Mouse (Mus musculus) kidney, adult 2 months (tissue): ENCODE measurements around the gene Dll3. TPM values are rescaled to one million over a fixed set of nuclear protein-coding genes. Genes with fewer than 3 reads are reported as not detected.
"Not testable (repeated sequence)": the region's sequence is repeated elsewhere in the genome, so short reads cannot be mapped to it uniquely, and the experiment has no call there.

Source experiments
- DNase-seq: peaks from one replicate; pipeline ENCODE4 v3.0.0; 2021
- H3K27ac ChIP-seq: fragments of 200-500 bp; 2 replicates; pipeline ENCODE4 v1.5.1; 2012; ENCODE audit warnings: low read depth, low read length, control low read depth, inconsistent platforms; ENCODE audit not compliant: insufficient read depth
- H3K27me3 ChIP-seq: fragments of 200-500 bp; replicated peaks from 2 replicates; pipeline ENCODE4 v1.6.1; 2012; ENCODE audit warnings: mild to moderate bottlenecking, moderate library complexity, low read length, inconsistent platforms; ENCODE audit not compliant: control insufficient read depth, insufficient read depth
- H3K36me3 ChIP-seq: fragments of 200-500 bp; 2 replicates; pipeline ENCODE4 v1.6.1; 2012; ENCODE audit warnings: mild to moderate bottlenecking, moderate library complexity, low read length, inconsistent platforms; ENCODE audit not compliant: control insufficient read depth, insufficient read depth
- H3K4me1 ChIP-seq: fragments of 200-500 bp; 2 replicates; pipeline ENCODE4 v1.6.1; 2011; ENCODE audit warnings: low read length; ENCODE audit not compliant: control insufficient read depth, insufficient read depth
- H3K4me3 ChIP-seq: fragments of 200-500 bp; 2 replicates; pipeline ENCODE4 v1.5.1; 2011; ENCODE audit warnings: mild to moderate bottlenecking, low read depth, low read length, control low read depth; ENCODE audit not compliant: insufficient read depth
- CTCF ChIP-seq: fragments of 200-500 bp; conservative IDR thresholded peaks from 2 replicates; pipeline ENCODE4 v1.5.1; 2011; ENCODE audit warnings: low read depth, mild to moderate bottlenecking, control low read depth, low read length, moderate library complexity, mixed read lengths; ENCODE audit not compliant: insufficient read depth, insufficient read length
- POLR2A ChIP-seq: fragments of 200-500 bp; IDR thresholded peaks from one replicate; pipeline ENCODE4 v1.6.1; 2011; ENCODE audit warnings: low read depth, low read length, control low read depth
- WGBS: fragments of 180-500 bp; shearing (Covaris S2); methylation state at CpG from one replicate; pipeline ENCODE4 v1.1.7; 2018; 5-methylcytosine and 5-hydroxymethylcytosine counted together
- polyA plus RNA-seq: library from polyadenylated mRNA; depleted of rRNA; stranded (reverse); fragments of >200 nt; gene quantifications from 2 replicates; pipeline ENCODE4 v1.2.3, GENCODE M21; 2012; rRNA removed

Dll3 gene
- polyA plus RNA-seq, 1 experiment, result not detected

GRCm38 (mm10) chr7:28251976-28252375, 50.1 kb downstream of the Dll3 start:
- no peaks in the 10 kb centered on the region for H3K36me3 ChIP-seq
- H3K4me3 ChIP-seq, result no peak overlapping the region
- 87% methylated on average over 17 of the region's 17 CpGs for WGBS
- H3K4me1 ChIP-seq, result no peaks in the 10 kb centered on the region
- H3K27me3 ChIP-seq, result no peaks in the 10 kb centered on the region
- TF ChIP-seq CTCF (no peak), POLR2A (no peak)
- no peak for DNase-seq
- H3K27ac ChIP-seq, result no peak overlapping the region

GRCm38 (mm10) chr7:28248957-28249356, 53.1 kb downstream of the Dll3 start:
- H3K4me3 ChIP-seq, result no peak overlapping the region
- no peak overlapping the region for H3K27ac ChIP-seq
- no peaks in the 10 kb centered on the region for H3K36me3 ChIP-seq
- DNase-seq, result no peak
- H3K4me1 ChIP-seq, result no peaks in the 10 kb centered on the region
- no peaks in the 10 kb centered on the region for H3K27me3 ChIP-seq
- WGBS, result 89% methylated on average over 3 of the region's 3 CpGs
- TF ChIP-seq POLR2A (no peak), CTCF (no peak)

- not testable (repeated sequence) for DNase-seq, H3K4me3 ChIP-seq, H3K27ac ChIP-seq, H3K4me1 ChIP-seq, H3K27me3 ChIP-seq, H3K36me3 ChIP-seq
- WGBS, result 73% methylated on average over 2 of the region's 2 CpGs
These were observed 58.1 kb downstream of the Dll3 start for GRCm38 (mm10) chr7:28243943-28244342.

Other genes starting within 250 kb of the Dll3 start
- gene Fcgbp, start 231.0 kb downstream of the Dll3 start, polyA plus RNA-seq, result 7.7 and 10.3 TPM in 2 replicates
- not detected in 2 replicates for gene 9530053A07Rik, start 172.8 kb downstream of the Dll3 start, polyA plus RNA-seq
- gene Fbl, start 132.5 kb downstream of the Dll3 start, polyA plus RNA-seq, result 33.0 and 54.3 TPM in 2 replicates
- gene Dyrk1b, start 122.8 kb downstream of the Dll3 start, polyA plus RNA-seq, result 31.1 and 34.8 TPM in 2 replicates
- gene Eid2, start 34.4 kb downstream of the Dll3 start, polyA plus RNA-seq, result 5.2 and 5.7 TPM in 2 replicates
- gene Eid2b, start 24.5 kb downstream of the Dll3 start, polyA plus RNA-seq, result 7.7 and 10.2 TPM in 2 replicates
- gene Selenov, start 11.1 kb downstream of the Dll3 start, polyA plus RNA-seq, result 0.14 TPM in 1 of 2 replicates, not detected in the other
- gene Timm50, start 9.8 kb upstream of the Dll3 start, polyA plus RNA-seq, result 99.0 and 102 TPM in 2 replicates
- 86.8 and 88.6 TPM in 2 replicates for gene Supt5, start 36.5 kb upstream of the Dll3 start, polyA plus RNA-seq
- 724 and 951 TPM in 2 replicates for gene Rps16, start 48.4 kb upstream of the Dll3 start, polyA plus RNA-seq
- gene Plekhg2, start 70.4 kb upstream of the Dll3 start, polyA plus RNA-seq, result 13.5 and 14.6 TPM in 2 replicates
- 24.6 and 25.5 TPM in 2 replicates for gene Zfp36, start 78.0 kb upstream of the Dll3 start, polyA plus RNA-seq
- gene Med29, start 90.5 kb upstream of the Dll3 start, polyA plus RNA-seq, result 71.9 and 72.1 TPM in 2 replicates
- 72.6 and 78.4 TPM in 2 replicates for gene Paf1, start 90.7 kb upstream of the Dll3 start, polyA plus RNA-seq
- 8.4 and 14.5 TPM in 2 replicates for gene Gmfg, start 135.2 kb upstream of the Dll3 start, polyA plus RNA-seq
- gene Lrfn1, start 149.7 kb upstream of the Dll3 start, polyA plus RNA-seq, result 2.5 and 3.1 TPM in 2 replicates
- gene Ifnl2, start 208.2 kb upstream of the Dll3 start, polyA plus RNA-seq, result not detected in 2 replicates
- not detected in 2 replicates for gene Ifnl3, start 220.6 kb upstream of the Dll3 start, polyA plus RNA-seq
- 12.4 and 13.3 TPM in 2 replicates for gene Sycn, start 238.6 kb upstream of the Dll3 start, polyA plus RNA-seq
- 57.2 and 85.4 TPM in 2 replicates for gene Nccrp1, start 245.0 kb upstream of the Dll3 start, polyA plus RNA-seq